Mouse (Mus musculus) hindbrain, postnatal 0 days (tissue): ENCODE results near the gene Nav3. TPM values are rescaled to one million over a fixed set of nuclear protein-coding genes. Genes with fewer than 3 reads are reported as not detected.
A peak's percentile ranks its signal among the peaks of the same experiment; 100 is the strongest.
"Not testable (repeated sequence)": the region's sequence is repeated elsewhere in the genome, so short reads cannot be mapped to it uniquely, and the experiment has no call there.

Experiments
- ATAC-seq: fragments of 200-750 bp; cut with Nextera tagmentation; 2 replicates; pipeline ENCODE4 v1.8.0; 2017; ENCODE audit warnings: mild to moderate bottlenecking, moderate TSS enrichment, moderate library complexity
- DNase-seq: peaks from one replicate; pipeline ENCODE4 v3.0.0-alpha.2; 2015; ENCODE audit warnings: low spot score
- H3K27ac ChIP-seq: fragments of 300-500 bp; sonication (generic); 2 replicates; pipeline ENCODE4 v1.5.1; 2014; ENCODE audit warnings: mild to moderate bottlenecking
- H3K27me3 ChIP-seq: fragments of 300-500 bp; sonication (generic); 2 replicates; pipeline ENCODE4 v1.6.1; 2014; ENCODE audit warnings: low read length, mixed read lengths; ENCODE audit not compliant: insufficient read depth
- H3K36me3 ChIP-seq: fragments of 300-500 bp; sonication (generic); 2 replicates; pipeline ENCODE4 v1.6.1; 2014; ENCODE audit warnings: low read length, mixed read lengths; ENCODE audit not compliant: insufficient read depth
- H3K4me1 ChIP-seq: fragments of 300-500 bp; sonication (generic); 2 replicates; pipeline ENCODE4 v1.6.1; 2014; ENCODE audit warnings: antibody characterized with exemption, low read length, mixed read lengths; ENCODE audit not compliant: insufficient read depth
- H3K4me2 ChIP-seq: fragments of 300-500 bp; sonication (generic); 2 replicates; pipeline ENCODE4 v1.6.1; 2014; ENCODE audit warnings: low read depth, mild to moderate bottlenecking, low read length, moderate library complexity, mixed read lengths
- H3K4me3 ChIP-seq: fragments of 300-500 bp; sonication (generic); 2 replicates; pipeline ENCODE4 v1.5.1; 2014; ENCODE audit warnings: low read length
- H3K9ac ChIP-seq: fragments of 300-500 bp; sonication (generic); replicated peaks from 2 replicates; pipeline ENCODE4 v1.6.1; 2014; ENCODE audit warnings: mild to moderate bottlenecking, low read length, moderate library complexity, mixed read lengths
- H3K9me3 ChIP-seq: fragments of 300-500 bp; sonication (generic); 2 replicates; pipeline ENCODE4 v1.6.1; 2016; ENCODE audit warnings: low read length, mixed read lengths
- CTCF ChIP-seq: IDR thresholded peaks from 2 replicates; pipeline ENCODE4 v1.5.1; 2016; ENCODE audit warnings: antibody characterized with exemption, control low read depth, low read depth
- WGBS: fragments of 180-500 bp; shearing (Covaris S2); extraction: QIAGEN DNeasy Blood & Tissue Kit; methylation state at CpG from one replicate; pipeline ENCODE4 v1.1.7; 2014; 5-methylcytosine and 5-hydroxymethylcytosine counted together
- polyA plus RNA-seq: library from polyadenylated mRNA; unstranded; fragments of >200 nt; fragmentation: Nextera tagmentation; extraction: Ambion mirVana; gene quantifications from 2 replicates; pipeline ENCODE4 v1.2.1, GENCODE M21; 2015
- total RNA-seq: library from RNA; depleted of rRNA; stranded (reverse); fragments of >200 nt; gene quantifications from 2 replicates; pipeline ENCODE4 v1.2.3, GENCODE M21; 2014

The Nav3 gene
- total and polyA plus RNA-seq, 2 experiments from 2014 or later: 18.2 to 98.1 TPM

GRCm38 (mm10) chr10:110085156-110085555, 370.8 kb downstream of the Nav3 start:
- H3K27ac ChIP-seq: no peak overlapping the region
- peak; percentile 82 for TF ChIP-seq CTCF
- no peaks in the 10 kb centered on the region for H3K9me3 ChIP-seq
- no peak for ATAC-seq
- H3K4me2 ChIP-seq: no peak overlapping the region
- WGBS: 10% methylated on average over 5 of the region's 5 CpGs
- no peak overlapping the region for H3K4me3 ChIP-seq
- H3K4me1 ChIP-seq: no peaks in the 10 kb centered on the region
- no peaks in the 10 kb centered on the region for H3K27me3 ChIP-seq
- no peak overlapping the region for H3K9ac ChIP-seq
- DNase-seq: peak; percentile 75
- no peaks in the 10 kb centered on the region for H3K36me3 ChIP-seq

- Histone ChIP-seq H3K9ac (no peak overlapping the region), H3K4me2 (no peak overlapping the region), H3K27me3 (no peaks in the 10 kb centered on the region), H3K4me3 (no peak overlapping the region), H3K4me1 (no peaks in the 10 kb centered on the region), H3K9me3 (no peaks in the 10 kb centered on the region), H3K27ac (no peak overlapping the region), H3K36me3 (no peaks in the 10 kb centered on the region)
- ATAC-seq: no peak
- 86% methylated on average over 5 of the region's 5 CpGs for WGBS
- no peak for DNase-seq
- TF ChIP-seq CTCF: no peak
Measured at GRCm38 (mm10) chr10:110076575-110076974, 379.4 kb downstream of the Nav3 start.

DNA sequence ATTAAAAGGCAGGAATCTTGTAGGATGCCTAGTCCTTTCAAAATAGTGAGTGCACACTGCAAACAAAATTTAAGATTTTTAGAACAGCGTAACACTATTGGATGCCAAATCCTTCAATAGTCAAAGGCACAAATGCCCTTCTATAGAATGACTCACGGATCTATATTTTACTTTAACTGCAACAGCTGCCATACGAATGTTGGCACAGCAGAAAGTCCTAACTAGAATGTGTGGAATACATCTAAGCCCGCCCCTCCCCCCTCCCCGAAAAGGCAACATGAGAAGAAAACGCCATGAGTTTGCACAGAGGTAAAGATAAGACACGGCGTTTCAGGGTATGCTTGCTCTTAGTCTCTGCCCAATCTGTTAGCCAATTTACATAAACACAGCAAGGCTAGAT, 383.6 kb downstream of the Nav3 start:
- no peaks in the 10 kb centered on the region for H3K36me3 ChIP-seq
- WGBS: 90% methylated on average over 8 of the region's 8 CpGs
- TF ChIP-seq CTCF: no peak
- ATAC-seq (no peak), DNase-seq (no peak)
- H3K9ac ChIP-seq: no peak overlapping the region
- H3K4me3 ChIP-seq: no peak overlapping the region
- no peak overlapping the region for H3K27ac ChIP-seq
- no peaks in the 10 kb centered on the region for H3K4me1 ChIP-seq
- H3K27me3 ChIP-seq: no peaks in the 10 kb centered on the region
- H3K4me2 ChIP-seq: no peak overlapping the region
- H3K9me3 ChIP-seq: no peaks in the 10 kb centered on the region

- Histone ChIP-seq H3K36me3 (no peaks in the 10 kb centered on the region), H3K4me3 (no peak overlapping the region), H3K27ac (no peak overlapping the region), H3K9me3 (no peaks in the 10 kb centered on the region), H3K9ac (no peak overlapping the region), H3K4me2 (no peak overlapping the region), H3K27me3 (no peaks in the 10 kb centered on the region), H3K4me1 (no peaks in the 10 kb centered on the region)
- TF ChIP-seq CTCF: no peak
- ATAC-seq: no peak
- WGBS: 73% methylated on average over 5 of the region's 5 CpGs
- DNase-seq: no peak
Measured at GRCm38 (mm10) chr10:110061166-110061565, 394.8 kb downstream of the Nav3 start.

DNA sequence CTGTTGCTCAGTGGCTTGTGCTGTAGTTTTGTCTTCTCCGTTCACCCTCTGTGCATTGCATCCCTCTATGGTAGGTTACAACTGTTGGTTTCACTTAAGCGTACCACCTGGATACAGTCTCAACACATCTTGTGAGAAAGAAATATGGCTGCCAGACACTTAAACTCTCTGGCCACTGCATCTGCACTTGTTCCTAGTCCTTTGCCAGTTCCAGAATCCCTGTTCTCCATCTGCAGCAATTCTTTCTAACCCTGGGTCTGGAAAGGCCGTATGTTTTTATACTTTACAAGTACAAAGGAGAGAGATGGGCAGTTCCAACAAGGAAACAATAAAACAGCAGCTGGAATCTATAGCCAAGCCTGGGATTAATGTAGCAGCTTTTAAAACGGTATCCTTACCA, 418.5 kb downstream of the Nav3 start:
- Histone ChIP-seq H3K4me1 (no peaks in the 10 kb centered on the region), H3K27ac (no peak overlapping the region), H3K9ac (no peak overlapping the region), H3K4me3 (no peak overlapping the region), H3K36me3 (no peaks in the 10 kb centered on the region), H3K27me3 (no peaks in the 10 kb centered on the region), H3K4me2 (no peak overlapping the region), H3K9me3 (no peaks in the 10 kb centered on the region)
- DNase-seq (no peak), ATAC-seq (no peak)
- WGBS: 84% methylated on average over 4 of the region's 4 CpGs
- TF ChIP-seq CTCF: no peak

DNA sequence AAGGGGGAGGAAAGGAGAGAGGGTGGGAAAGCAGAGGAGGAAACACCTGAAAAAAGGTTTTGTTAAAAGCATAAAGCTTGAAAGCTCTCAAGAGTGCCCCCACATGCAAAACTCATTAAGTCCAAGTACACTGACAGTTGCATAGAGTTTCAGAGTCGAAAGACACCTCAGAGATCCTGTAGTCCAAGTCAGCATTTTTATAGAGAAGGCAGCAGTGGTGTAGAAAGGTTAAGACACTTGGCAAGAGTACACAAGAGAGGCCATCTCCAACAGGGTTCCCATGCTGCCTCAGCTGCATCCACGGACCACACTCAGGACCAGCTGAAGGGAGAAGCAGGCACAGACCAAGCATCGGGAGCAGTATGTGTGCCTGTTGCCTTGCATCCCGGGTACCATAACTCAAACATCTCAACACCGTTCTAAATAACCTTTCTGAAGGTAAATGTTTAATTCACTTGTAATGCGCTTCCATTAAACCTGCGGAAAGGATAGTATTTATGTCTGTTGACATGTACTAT, 421.4 kb downstream of the Nav3 start:
- WGBS: 87% methylated on average over 7 of the region's 7 CpGs
- H3K4me1 ChIP-seq: no peaks in the 10 kb centered on the region
- H3K9ac ChIP-seq: no peak overlapping the region
- no peaks in the 10 kb centered on the region for H3K9me3 ChIP-seq
- H3K4me2 ChIP-seq: no peak overlapping the region
- no peaks in the 10 kb centered on the region for H3K27me3 ChIP-seq
- DNase-seq (no peak), ATAC-seq (no peak)
- no peak overlapping the region for H3K27ac ChIP-seq
- no peak overlapping the region for H3K4me3 ChIP-seq
- no peaks in the 10 kb centered on the region for H3K36me3 ChIP-seq
- no peak for TF ChIP-seq CTCF

DNA sequence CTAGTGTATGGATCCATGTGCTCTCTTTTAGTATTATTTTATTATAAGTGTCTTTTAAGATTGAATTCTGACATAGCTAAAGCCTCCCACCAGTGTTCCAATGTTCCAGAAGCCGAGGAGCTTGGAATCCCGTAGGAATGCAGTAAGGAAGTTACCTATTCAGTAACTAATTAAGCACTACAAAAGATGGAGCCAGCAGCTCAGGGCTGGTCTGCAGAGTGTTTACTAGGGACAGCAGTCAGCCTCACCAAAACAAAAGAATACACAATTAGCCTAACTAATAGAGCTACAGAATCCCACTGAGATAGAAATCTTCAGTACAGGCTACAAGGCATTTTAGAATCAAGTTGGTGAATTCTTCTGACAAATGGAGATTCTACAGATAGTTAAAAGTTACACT, 431.1 kb downstream of the Nav3 start:
- H3K4me1 ChIP-seq, DNase-seq, H3K9ac ChIP-seq, H3K9me3 ChIP-seq, H3K27ac ChIP-seq, H3K4me2 ChIP-seq, ATAC-seq, H3K36me3 ChIP-seq, H3K4me3 ChIP-seq, H3K27me3 ChIP-seq: not testable (repeated sequence)
- 43% methylated on average over 2 of the region's 2 CpGs for WGBS
